Mouse (Mus musculus) heart, embryonic 10.5 days (tissue): ENCODE measurements at regions not wholly inside any gene's neighbourhood (a gene's known extent, or its start where the extent isn't known, plus 50 kb on each side); places are given as distances from the start of the nearest gene placed in this dataset.

ENCODE experiments used
- DNase-seq: peaks from one replicate; pipeline ENCODE4 v3.0.0-alpha.2; 2017; ENCODE audit warnings: low spot score
- H3K27ac ChIP-seq: fragments of 300-500 bp; sonication (generic); 2 replicates; pipeline ENCODE4 v1.5.1; 2016; ENCODE audit warnings: mild to moderate bottlenecking
- H3K27me3 ChIP-seq: fragments of 300-500 bp; sonication (generic); 2 replicates; pipeline ENCODE4 v1.6.1; 2016; ENCODE audit warnings: mild to moderate bottlenecking; ENCODE audit not compliant: poor library complexity, insufficient read depth, severe bottlenecking
- H3K36me3 ChIP-seq: fragments of 300-500 bp; sonication (generic); 2 replicates; pipeline ENCODE4 v1.6.1; 2016; ENCODE audit warnings: mild to moderate bottlenecking, moderate library complexity
- H3K4me1 ChIP-seq: fragments of 300-500 bp; sonication (generic); 2 replicates; pipeline ENCODE4 v1.6.1; 2016; ENCODE audit warnings: mild to moderate bottlenecking
- H3K4me3 ChIP-seq: fragments of 300-500 bp; sonication (generic); 2 replicates; pipeline ENCODE4 v1.5.1; 2016; ENCODE audit warnings: mild to moderate bottlenecking, moderate library complexity
- H3K9me3 ChIP-seq: fragments of 300-500 bp; sonication (generic); 2 replicates; pipeline ENCODE4 v1.6.1; 2016; ENCODE audit warnings: mild to moderate bottlenecking, moderate library complexity
- WGBS: fragments of 180-500 bp; shearing (Covaris S2); methylation state at CpG from one replicate; pipeline ENCODE4 v1.1.7; 2016; 5-methylcytosine and 5-hydroxymethylcytosine counted together

DNA sequence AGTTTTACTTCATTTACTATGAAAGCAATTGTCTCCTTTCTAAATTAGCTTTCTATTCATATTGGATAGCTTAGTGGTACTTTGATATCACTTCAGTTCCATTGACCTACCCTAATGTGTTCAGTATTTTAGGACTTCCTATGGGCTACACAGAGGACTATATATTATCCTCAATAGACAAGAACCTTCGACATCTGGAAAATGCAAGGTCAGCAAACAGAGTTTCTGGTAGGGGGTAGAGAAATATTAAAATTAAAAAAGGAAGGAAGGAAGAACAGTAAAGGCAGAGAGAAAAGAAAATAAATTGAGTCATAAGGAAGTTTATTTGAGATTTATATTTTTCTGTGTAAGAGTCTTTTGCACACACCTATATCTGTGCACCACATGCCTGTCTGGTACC is 107.4 kb upstream of the Insig1 start:
- no peaks in the 10 kb centered on the region for H3K36me3 ChIP-seq
- DNase-seq: no peak
- H3K4me3 ChIP-seq: no peak overlapping the region
- no peaks in the 10 kb centered on the region for H3K9me3 ChIP-seq
- 74% methylated on average over 1 of the region's 1 CpGs for WGBS
- H3K4me1 ChIP-seq: no peaks in the 10 kb centered on the region
- H3K27me3 ChIP-seq: no peaks in the 10 kb centered on the region
- H3K27ac ChIP-seq: no peak overlapping the region

GRCm38 (mm10) chr5:27995186-27995585 is 76.0 kb upstream of the Insig1 start:
- no peaks in the 10 kb centered on the region for H3K9me3 ChIP-seq
- no peak overlapping the region for H3K4me3 ChIP-seq
- H3K27ac ChIP-seq: no peak overlapping the region
- 0 out of 2 replicates have a peak, but pooled peaks cover 4% of the 10 kb centered on the region for H3K27me3 ChIP-seq
- DNase-seq: no peak
- no peaks in the 10 kb centered on the region for H3K4me1 ChIP-seq
- no peaks in the 10 kb centered on the region for H3K36me3 ChIP-seq
- WGBS: 17% methylated on average over 2 of the region's 2 CpGs

- Histone ChIP-seq H3K36me3 (no peaks in the 10 kb centered on the region), H3K27ac (no peak overlapping the region), H3K4me3 (no peak overlapping the region), H3K4me1 (no peaks in the 10 kb centered on the region), H3K9me3 (no peaks in the 10 kb centered on the region), H3K27me3 (0 out of 2 replicates have a peak, but pooled peaks cover 4% of the 10 kb centered on the region)
- 83% methylated on average over 8 of the region's 8 CpGs for WGBS
- peak; percentile 39 for DNase-seq
These were observed 73.4 kb upstream of the Insig1 start for GRCm38 (mm10) chr5:27997751-27998150.

DNA sequence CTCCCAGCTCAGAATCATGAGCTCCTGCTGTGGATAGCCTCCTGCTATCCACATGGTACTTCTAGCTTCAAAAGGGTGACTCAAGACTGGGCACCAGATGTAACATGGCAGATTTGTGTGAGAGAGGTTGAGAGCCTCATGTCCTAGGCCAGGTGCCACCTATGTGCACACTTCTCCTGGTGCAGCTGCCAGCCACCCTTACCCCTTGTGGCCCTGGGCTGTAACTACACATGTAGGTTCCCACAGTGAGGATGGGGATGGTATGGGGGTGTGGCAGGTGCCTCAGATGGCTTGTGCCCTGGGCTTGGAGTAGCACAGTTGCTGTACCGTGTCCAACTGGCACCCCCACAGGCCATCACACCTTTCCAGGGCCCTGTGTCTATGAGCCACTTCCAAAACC is 68.2 kb upstream of the Insig1 start:
- H3K27me3 ChIP-seq: no peaks in the 10 kb centered on the region
- no peaks in the 10 kb centered on the region for H3K36me3 ChIP-seq
- WGBS: 69% methylated on average over 1 of the region's 1 CpGs
- H3K9me3 ChIP-seq: no peaks in the 10 kb centered on the region
- no peak overlapping the region for H3K4me3 ChIP-seq
- H3K4me1 ChIP-seq: no peaks in the 10 kb centered on the region
- H3K27ac ChIP-seq: no peak overlapping the region
- no peak for DNase-seq

- H3K4me1 ChIP-seq: no peaks in the 10 kb centered on the region
- no peaks in the 10 kb centered on the region for H3K27me3 ChIP-seq
- no peaks in the 10 kb centered on the region for H3K9me3 ChIP-seq
- DNase-seq: peak; percentile 68
- no peaks in the 10 kb centered on the region for H3K36me3 ChIP-seq
- no peak overlapping the region for H3K4me3 ChIP-seq
- H3K27ac ChIP-seq: no peak overlapping the region
- WGBS: 69% methylated on average over 6 of the region's 6 CpGs
These were observed 67.2 kb upstream of the Insig1 start for GRCm38 (mm10) chr5:28003756-28004486.

GRCm38 (mm10) chr5:28004487-28004827 is 66.7 kb upstream of the Insig1 start:
- Histone ChIP-seq H3K27ac (no peak overlapping the region), H3K27me3 (no peaks in the 10 kb centered on the region), H3K4me3 (no peak overlapping the region), H3K36me3 (no peaks in the 10 kb centered on the region), H3K9me3 (no peaks in the 10 kb centered on the region), H3K4me1 (no peaks in the 10 kb centered on the region)
- peak; percentile 7 for DNase-seq

DNA sequence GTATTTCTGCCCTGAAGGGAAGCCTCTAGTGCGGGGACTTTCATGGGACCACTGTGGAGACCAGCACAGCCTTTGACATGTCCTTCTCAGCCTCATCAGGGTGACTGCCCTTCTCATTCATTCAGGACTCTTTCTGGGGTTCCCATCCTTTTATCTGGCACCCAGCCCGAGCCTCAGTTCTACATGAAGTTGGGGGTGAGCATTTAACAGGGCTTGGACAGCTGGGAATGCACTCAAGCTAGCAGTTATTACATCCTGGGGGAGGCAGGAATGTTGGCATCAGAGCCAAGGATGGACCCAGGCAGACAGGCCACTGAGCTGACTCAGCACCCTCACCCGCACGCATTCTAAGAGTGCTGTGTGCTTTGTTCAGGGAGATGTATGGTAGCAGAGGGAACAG is 61.8 kb upstream of the Insig1 start:
- DNase-seq: peak; percentile 66
- Histone ChIP-seq H3K4me1 (no peaks in the 10 kb centered on the region), H3K36me3 (no peaks in the 10 kb centered on the region), H3K27me3 (no peaks in the 10 kb centered on the region), H3K9me3 (no peaks in the 10 kb centered on the region), H3K27ac (no peak overlapping the region), H3K4me3 (no peak overlapping the region)
- WGBS: 80% methylated on average over 4 of the region's 4 CpGs

DNA sequence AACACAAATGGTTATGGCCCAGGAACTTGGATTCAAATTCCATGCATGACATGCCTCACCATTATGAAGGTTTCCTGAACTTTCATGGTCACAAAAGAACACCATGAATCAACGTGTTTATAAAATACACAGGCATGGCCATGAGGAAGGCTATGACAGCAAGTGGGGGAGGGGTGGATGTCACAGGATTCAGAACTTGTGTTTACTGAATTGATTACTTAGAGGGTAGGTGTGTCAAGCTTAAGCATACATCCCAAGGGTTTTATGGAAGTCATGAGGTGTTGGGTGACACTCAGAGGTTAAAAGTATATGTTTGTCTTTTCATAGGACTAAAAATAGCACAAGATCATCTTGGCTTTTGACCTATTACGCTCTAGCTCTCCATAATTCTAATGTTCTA is 61.3 kb upstream of the Insig1 start:
- Histone ChIP-seq H3K4me1 (no peaks in the 10 kb centered on the region), H3K27me3 (no peaks in the 10 kb centered on the region), H3K27ac (no peak overlapping the region), H3K9me3 (no peaks in the 10 kb centered on the region), H3K4me3 (no peak overlapping the region), H3K36me3 (no peaks in the 10 kb centered on the region)
- DNase-seq: no peak
- 76% methylated on average over 2 of the region's 2 CpGs for WGBS

DNA sequence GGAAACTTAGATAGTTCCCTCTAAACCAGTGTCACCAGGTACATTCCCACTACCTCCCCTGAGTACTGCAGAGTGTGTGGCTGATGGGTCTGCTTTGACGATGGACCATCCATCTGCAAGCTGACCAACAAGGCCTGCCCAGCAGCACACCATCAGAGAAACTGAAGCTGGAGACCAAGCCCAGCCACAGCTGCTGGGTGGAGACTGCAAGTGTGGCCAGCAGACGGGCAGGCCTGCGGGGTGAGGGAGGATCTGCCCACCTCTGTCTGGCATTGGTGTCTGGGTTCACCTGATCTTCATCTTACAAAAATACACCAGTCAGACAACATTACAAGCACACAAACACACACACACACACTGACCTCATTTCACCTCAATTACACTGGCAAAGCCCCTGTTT is 60.6 kb upstream of the Insig1 start:
- Histone ChIP-seq H3K4me1 (no peaks in the 10 kb centered on the region), H3K4me3 (no peak overlapping the region), H3K9me3 (no peaks in the 10 kb centered on the region), H3K36me3 (no peaks in the 10 kb centered on the region), H3K27me3 (no peaks in the 10 kb centered on the region), H3K27ac (no peak overlapping the region)
- peak; percentile 51 for DNase-seq
- WGBS: 89% methylated on average over 3 of the region's 3 CpGs

- Histone ChIP-seq H3K4me3 (no peak overlapping the region), H3K27me3 (no peaks in the 10 kb centered on the region), H3K36me3 (no peaks in the 10 kb centered on the region), H3K27ac (no peak overlapping the region), H3K9me3 (no peaks in the 10 kb centered on the region), H3K4me1 (no peaks in the 10 kb centered on the region)
- DNase-seq: peak; percentile 66
- WGBS: 87% methylated on average over 2 of the region's 2 CpGs
These were observed 58.7 kb upstream of the Insig1 start for GRCm38 (mm10) chr5:28012496-28012895.

DNA sequence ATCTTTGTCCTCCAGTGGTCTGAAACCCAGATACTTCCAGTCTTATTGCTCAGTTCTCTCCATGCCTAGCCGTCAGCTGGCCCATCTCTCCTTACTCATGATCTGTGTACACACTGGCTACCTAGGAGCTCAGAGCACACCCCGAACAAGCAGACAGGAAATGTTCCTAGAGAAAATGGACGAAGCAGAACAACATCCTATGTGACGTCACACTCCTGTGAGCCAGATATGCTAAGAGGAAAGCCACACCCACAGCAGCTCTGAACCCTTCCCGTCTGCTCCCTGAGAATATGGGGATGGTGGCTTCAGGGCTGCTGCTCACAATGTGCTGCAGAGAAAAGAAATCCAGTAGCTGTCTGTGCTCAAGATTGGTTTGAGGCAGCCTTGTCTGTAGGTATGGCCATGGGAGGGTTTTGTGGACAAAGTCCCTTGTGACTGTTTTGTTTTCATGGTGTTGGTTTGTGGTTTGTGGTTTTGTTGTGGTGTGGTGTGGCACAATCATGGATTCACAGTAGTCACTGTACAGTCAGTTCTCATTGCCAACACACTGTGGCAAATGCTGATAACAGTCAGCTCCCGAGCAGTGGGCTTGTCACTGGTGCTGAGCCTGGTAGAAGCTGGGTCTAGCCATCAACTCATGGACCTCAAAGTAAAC is 57.4 kb upstream of the Insig1 start:
- DNase-seq: peak; percentile 69
- no peak overlapping the region for H3K4me3 ChIP-seq
- no peaks in the 10 kb centered on the region for H3K27me3 ChIP-seq
- H3K9me3 ChIP-seq: no peaks in the 10 kb centered on the region
- no peaks in the 10 kb centered on the region for H3K4me1 ChIP-seq
- no peaks in the 10 kb centered on the region for H3K36me3 ChIP-seq
- 48% methylated on average over 6 of the region's 6 CpGs for WGBS
- H3K27ac ChIP-seq: no peak overlapping the region

GRCm38 (mm10) chr5:28019864-28020263 is 51.3 kb upstream of the Insig1 start:
- Histone ChIP-seq H3K9me3 (no peaks in the 10 kb centered on the region), H3K4me1 (no peaks in the 10 kb centered on the region), H3K36me3 (no peaks in the 10 kb centered on the region), H3K27me3 (no peaks in the 10 kb centered on the region), H3K27ac (no peak overlapping the region), H3K4me3 (no peak overlapping the region)
- WGBS: 40% methylated on average over 3 of the region's 3 CpGs
- peak; percentile 61 for DNase-seq
